In genomic region chr9:77918211-77918610, GRCm38 (mm10) we compare ENCODE assay signal across 8 mouse cellular contexts. TPM values are rescaled to one million over a fixed set of nuclear protein-coding genes. Genes with fewer than 3 reads are reported as not detected.
DNase-seq lines count a peak whose midpoint lies in the region; ATAC-seq lines count a peak whose summit lies in the region.

No protein-coding gene starts in this region.

- H3K4me3 ChIP-seq in heart, embryonic 12.5 days, result peak overlapping the region; percentile 99
- peak overlapping the region; percentile 72 for H3K4me3 ChIP-seq in hindbrain, embryonic 15.5 days
- H3K4me3 ChIP-seq in midbrain, embryonic 14.5 days (replicated peaks; ENCODE audit: low read depth, low read length), result peak overlapping the region; percentile 87

- peak overlapping the region; percentile 69 for H3K4me2 ChIP-seq in heart, embryonic 12.5 days
- peak overlapping the region; percentile 92 for H3K4me2 ChIP-seq in hindbrain, embryonic 15.5 days
- peak overlapping the region; percentile 91 for H3K4me2 ChIP-seq in midbrain, embryonic 14.5 days (ENCODE audit: low read length)

- ATAC-seq in heart, embryonic 12.5 days (ENCODE audit: insufficient number of reproducible peaks, low FRiP score), result no peak
- ATAC-seq in activated CD4-positive, CD25-positive, alpha-beta regulatory T cell, adult 4 months, result peak; percentile 12
- ATAC-seq in hindbrain, embryonic 15.5 days (ENCODE audit: low FRiP score, low read depth), result no peak
- ATAC-seq in midbrain, embryonic 14.5 days (ENCODE audit: low FRiP score, low TSS enrichment), result no peak

- H3K27me3 ChIP-seq in heart, embryonic 12.5 days (replicated peaks), result no peaks in the 10 kb centered on the region
- H3K27me3 ChIP-seq in hindbrain, embryonic 15.5 days, result no peaks in the 10 kb centered on the region
- H3K27me3 ChIP-seq in midbrain, embryonic 14.5 days (ENCODE audit: control insufficient read depth, insufficient read depth, low read length), result no peaks in the 10 kb centered on the region

- H3K4me1 ChIP-seq in heart, embryonic 12.5 days (replicated peaks), result peaks cover 47% of the 10 kb centered on the region
- peaks cover 20% of the 10 kb centered on the region for H3K4me1 ChIP-seq in hindbrain, embryonic 15.5 days (replicated peaks)
- H3K4me1 ChIP-seq in midbrain, embryonic 14.5 days (ENCODE audit: control insufficient read depth, insufficient read depth, low read length), result peaks cover 10% of the 10 kb centered on the region

- H3K9ac ChIP-seq in heart, embryonic 12.5 days, result peak overlapping the region; percentile 95
- H3K9ac ChIP-seq in hindbrain, embryonic 15.5 days, result peak overlapping the region; percentile 71
- peak overlapping the region; percentile 81 for H3K9ac ChIP-seq in midbrain, embryonic 14.5 days (replicated peaks; ENCODE audit: low read length)

- no peaks in the 10 kb centered on the region for H3K36me3 ChIP-seq in heart, embryonic 12.5 days
- H3K36me3 ChIP-seq in hindbrain, embryonic 15.5 days, result no peaks in the 10 kb centered on the region
- H3K36me3 ChIP-seq in midbrain, embryonic 14.5 days (ENCODE audit: control insufficient read depth, insufficient read depth, low read length), result no peaks in the 10 kb centered on the region

- no peak for DNase-seq in heart, postnatal 4 days
- DNase-seq in midbrain, embryonic 14.5 days, result peak; percentile 28
- DNase-seq in B cell, adult 2 months, result no peak
- no peak for DNase-seq in urinary bladder, postnatal 36 days (ENCODE audit: low spot score in 2 of 2)
- no peak for DNase-seq in gastrocnemius, postnatal 4 days (ENCODE audit: low spot score in 2 of 2)

- 14% methylated on average over 10 of the region's 10 CpGs for WGBS in heart, embryonic 12.5 days
- WGBS in hindbrain, embryonic 15.5 days, result 15% methylated on average over 10 of the region's 10 CpGs
- 24% methylated on average over 10 of the region's 10 CpGs for WGBS in midbrain, embryonic 14.5 days

- H3K9me3 ChIP-seq in heart, embryonic 12.5 days (replicated peaks), result no peaks in the 10 kb centered on the region
- no peaks in the 10 kb centered on the region for H3K9me3 ChIP-seq in hindbrain, embryonic 15.5 days
- H3K9me3 ChIP-seq in midbrain, embryonic 14.5 days (ENCODE audit: control insufficient read depth, low read length), result no peaks in the 10 kb centered on the region

- peak overlapping the region; percentile 93; the same call in 1 of the 2 replicates for H3K27ac ChIP-seq in heart, embryonic 12.5 days (ENCODE audit: poor library complexity, severe bottlenecking)
- H3K27ac ChIP-seq in hindbrain, embryonic 15.5 days (replicated peaks), result peak overlapping the region; percentile 92
- H3K27ac ChIP-seq in midbrain, embryonic 14.5 days (replicated peaks; ENCODE audit: low read depth, low read length), result peak overlapping the region; percentile 94; the same call in 1 of the 2 replicates

RNA-seq across cellular contexts. Expression of gene Elovl5, which starts 1.0 kb away (rescaled TPM):
- polyA plus RNA-seq in heart, embryonic 12.5 days (2016; fragmentation: Nextera tagmentation; extraction: Ambion mirVana), result 84.9 and 86.5 TPM in 2 replicates
- 10 to 100 TPM; 64.3 to 67.8 TPM for total RNA-seq in heart, postnatal 4 days (2021)
- 100 to 1,000 TPM; 149 to 155 TPM for polyA plus RNA-seq in activated CD4-positive, CD25-positive, alpha-beta regulatory T cell, adult 4 months (2017; shearing (Covaris generic))
- polyA plus RNA-seq in hindbrain, embryonic 15.5 days (2015; fragmentation: Nextera tagmentation; extraction: Ambion mirVana), result 62.3 and 67.1 TPM in 2 replicates
- polyA plus RNA-seq in midbrain, embryonic 14.5 days (2014; fragmentation: Nextera tagmentation; extraction: Ambion mirVana), result 58.5 and 71.4 TPM in 2 replicates
- 10 to 100 TPM; 32.3 to 37.0 TPM for total RNA-seq in gastrocnemius, postnatal 4 days (2021)
